Mouse (Mus musculus): ENCODE results near the gene Klf13. TPM values are rescaled to one million over a fixed set of nuclear protein-coding genes. Genes with fewer than 3 reads are reported as not detected.

Klf13 gene
- total and polyA plus RNA-seq, 3 experiments: 21.6 to 54.6 (median 50.0) TPM

- H3K27me3 ChIP-seq (ENCODE audit: control insufficient read depth, insufficient read depth, low read length): no peaks in the 10 kb centered on the region
- TF ChIP-seq EP300 (IDR thresholded peaks at IDR 0.05; ENCODE audit: insufficient read depth, low read depth, low read length): no peak
- TF ChIP-seq POLR2A (IDR thresholded peaks at IDR 0.05; ENCODE audit: insufficient read depth, low read depth, low read length): no peak
- no peak for TF ChIP-seq CTCF (IDR thresholded peaks at IDR 0.05)
- no peak overlapping the region for H3K27ac ChIP-seq
- H3K79me2 ChIP-seq (replicated peaks; ENCODE audit: control insufficient read depth, insufficient read depth, low read length): no peaks in the 10 kb centered on the region
- 71% methylated on average over 2 of the region's 2 CpGs for WGBS
- no peak overlapping the region for H3K4me3 ChIP-seq
- H3K9ac ChIP-seq (ENCODE audit: low read depth, low read length): no peak overlapping the region
- no peaks in the 10 kb centered on the region for H3K36me3 ChIP-seq (ENCODE audit: control insufficient read depth, insufficient read depth, low read length)
- DNase-seq: no peak
- intact Hi-C loops (cut with DNase I): no loop called here
- H3K4me1 ChIP-seq (ENCODE audit: control insufficient read depth, insufficient read depth, low read length): no peaks in the 10 kb centered on the region; the same call in 1 of the 2 replicates
These were observed 45.6 kb upstream of the Klf13 start for GRCm38 (mm10) chr7:63984329-63984728.

DNA sequence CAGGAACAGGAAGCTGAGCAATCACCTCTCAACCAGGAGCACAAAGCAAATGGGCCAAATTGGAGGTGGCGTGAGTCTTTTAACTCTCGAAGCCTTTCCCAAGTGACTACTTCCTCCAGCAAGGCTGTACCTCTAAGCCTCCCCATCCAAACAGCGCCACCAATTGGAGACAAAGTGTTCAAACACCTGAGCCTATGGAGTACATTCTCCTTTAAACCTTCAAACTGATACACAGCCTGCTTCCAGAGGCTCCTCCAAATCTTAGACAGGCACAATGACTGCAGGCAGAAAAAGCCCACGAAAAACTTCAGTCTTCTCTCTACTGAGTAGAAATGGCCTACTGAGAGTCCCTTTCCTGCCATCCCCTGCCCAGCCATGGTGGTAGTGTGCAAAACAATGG, 38.9 kb upstream of the Klf13 start:
- intact Hi-C loops (cut with DNase I): no loop called here
- Histone ChIP-seq H3K9ac (ENCODE audit: low read depth, low read length) (no peak overlapping the region), H3K27ac (no peak overlapping the region), H3K27me3 (ENCODE audit: control insufficient read depth, insufficient read depth, low read length) (no peaks in the 10 kb centered on the region), H3K4me3 (no peak overlapping the region), H3K79me2 (replicated peaks; ENCODE audit: control insufficient read depth, insufficient read depth, low read length) (no peaks in the 10 kb centered on the region), H3K4me1 (ENCODE audit: control insufficient read depth, insufficient read depth, low read length) (no peaks in the 10 kb centered on the region), H3K36me3 (ENCODE audit: control insufficient read depth, insufficient read depth, low read length) (no peaks in the 10 kb centered on the region)
- DNase-seq: no peak
- no peak for TF ChIP-seq EP300 (IDR thresholded peaks at IDR 0.05; ENCODE audit: insufficient read depth, low read depth, low read length)
- TF ChIP-seq POLR2A (IDR thresholded peaks at IDR 0.05; ENCODE audit: insufficient read depth, low read depth, low read length): no peak
- TF ChIP-seq CTCF (IDR thresholded peaks at IDR 0.05): no peak
- 79% methylated on average over 4 of the region's 4 CpGs for WGBS

GRCm38 (mm10) chr7:63970986-63971385, 32.3 kb upstream of the Klf13 start:
- intact Hi-C loops (cut with DNase I): no loop called here
- 68% methylated on average over 4 of the region's 4 CpGs for WGBS

GRCm38 (mm10) chr7:63969941-63970340, 31.2 kb upstream of the Klf13 start:
- TF ChIP-seq EP300 (IDR thresholded peaks at IDR 0.05; ENCODE audit: insufficient read depth, low read depth, low read length) (no peak), POLR2A (IDR thresholded peaks at IDR 0.05; ENCODE audit: insufficient read depth, low read depth, low read length) (no peak), CTCF (IDR thresholded peaks at IDR 0.05) (no peak)
- WGBS: 84% methylated on average over 3 of the region's 3 CpGs

More at GRCm38 (mm10) chr7:63970986-63971385, 32.3 kb upstream of the Klf13 start:
- no peak for DNase-seq
- Histone ChIP-seq H3K4me3 (no peak overlapping the region), H3K79me2 (replicated peaks; ENCODE audit: control insufficient read depth, insufficient read depth, low read length) (no peaks in the 10 kb centered on the region), H3K27me3 (ENCODE audit: control insufficient read depth, insufficient read depth, low read length) (no peaks in the 10 kb centered on the region), H3K27ac (no peak overlapping the region), H3K4me1 (ENCODE audit: control insufficient read depth, insufficient read depth, low read length) (no peaks in the 10 kb centered on the region), H3K9ac (ENCODE audit: low read depth, low read length) (no peak overlapping the region), H3K36me3 (ENCODE audit: control insufficient read depth, insufficient read depth, low read length) (no peaks in the 10 kb centered on the region)
- TF ChIP-seq EP300 (IDR thresholded peaks at IDR 0.05; ENCODE audit: insufficient read depth, low read depth, low read length) (no peak), CTCF (IDR thresholded peaks at IDR 0.05) (no peak), POLR2A (IDR thresholded peaks at IDR 0.05; ENCODE audit: insufficient read depth, low read depth, low read length) (no peak)

DNA sequence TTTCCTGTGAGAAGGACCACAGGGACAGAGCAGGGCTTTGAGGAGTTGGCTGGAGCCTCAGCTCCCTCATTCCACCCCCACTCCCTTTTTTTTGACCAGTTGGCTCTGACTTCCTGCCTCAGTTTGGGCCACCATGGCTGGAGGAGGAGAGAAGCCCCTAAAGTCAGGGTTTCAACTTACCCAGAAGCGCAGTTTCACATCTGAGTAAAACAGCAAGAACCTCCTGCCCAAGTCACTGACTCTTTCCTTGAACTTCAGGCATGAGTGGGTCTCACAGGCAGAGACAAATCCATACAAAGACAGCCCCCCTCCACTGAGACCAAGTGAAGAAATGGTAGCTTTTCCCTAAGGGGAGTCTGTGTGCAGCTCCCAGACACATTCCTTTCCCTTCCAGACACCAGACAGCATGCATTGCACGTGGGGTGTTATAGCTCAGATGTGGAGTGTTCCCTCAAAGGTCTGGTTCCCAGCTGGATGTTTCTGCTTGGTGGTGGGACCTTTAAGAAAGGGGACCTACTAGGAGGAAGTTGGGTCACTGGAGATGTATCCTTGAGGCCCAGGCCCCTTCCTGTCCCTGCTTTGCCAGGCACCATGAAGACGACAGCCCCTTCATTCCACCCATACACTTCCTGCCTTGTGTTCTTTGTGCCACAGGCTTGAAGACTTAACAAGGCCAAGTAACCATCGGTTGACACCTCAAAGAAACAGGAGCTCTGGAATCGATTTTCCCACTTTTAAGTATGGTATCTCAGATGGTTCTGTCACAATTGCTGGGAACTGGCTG, 27.1 kb upstream of the Klf13 start:
- intact Hi-C loops (cut with DNase I): no loop called here
- Histone ChIP-seq H3K27ac (peak overlapping the region; percentile 15; the same call in 1 of the 2 replicates), H3K36me3 (ENCODE audit: control insufficient read depth, insufficient read depth, low read length) (no peaks in the 10 kb centered on the region), H3K4me3 (no peak overlapping the region), H3K4me1 (ENCODE audit: control insufficient read depth, insufficient read depth, low read length) (peaks cover 5% of the 10 kb centered on the region), H3K27me3 (ENCODE audit: control insufficient read depth, insufficient read depth, low read length) (no peaks in the 10 kb centered on the region), H3K9ac (ENCODE audit: low read depth, low read length) (no peak overlapping the region), H3K79me2 (replicated peaks; ENCODE audit: control insufficient read depth, insufficient read depth, low read length) (no peaks in the 10 kb centered on the region)
- WGBS: 63% methylated on average over 5 of the region's 5 CpGs
- DNase-seq: no peak
- TF ChIP-seq POLR2A (IDR thresholded peaks at IDR 0.05; ENCODE audit: insufficient read depth, low read depth, low read length) (no peak), CTCF (IDR thresholded peaks at IDR 0.05) (no peak), EP300 (IDR thresholded peaks at IDR 0.05; ENCODE audit: insufficient read depth, low read depth, low read length) (no peak)

More at GRCm38 (mm10) chr7:63969941-63970340, 31.2 kb upstream of the Klf13 start:
- H3K27me3 ChIP-seq (ENCODE audit: control insufficient read depth, insufficient read depth, low read length): no peaks in the 10 kb centered on the region
- peaks cover 5% of the 10 kb centered on the region for H3K4me1 ChIP-seq (ENCODE audit: control insufficient read depth, insufficient read depth, low read length)
- no peaks in the 10 kb centered on the region for H3K36me3 ChIP-seq (ENCODE audit: control insufficient read depth, insufficient read depth, low read length)
- H3K9ac ChIP-seq (ENCODE audit: low read depth, low read length): no peak overlapping the region
- intact Hi-C loops (cut with DNase I): no loop called here
- H3K79me2 ChIP-seq (replicated peaks; ENCODE audit: control insufficient read depth, insufficient read depth, low read length): no peaks in the 10 kb centered on the region
- no peak overlapping the region for H3K4me3 ChIP-seq
- DNase-seq: no peak
- no peak overlapping the region for H3K27ac ChIP-seq

DNA sequence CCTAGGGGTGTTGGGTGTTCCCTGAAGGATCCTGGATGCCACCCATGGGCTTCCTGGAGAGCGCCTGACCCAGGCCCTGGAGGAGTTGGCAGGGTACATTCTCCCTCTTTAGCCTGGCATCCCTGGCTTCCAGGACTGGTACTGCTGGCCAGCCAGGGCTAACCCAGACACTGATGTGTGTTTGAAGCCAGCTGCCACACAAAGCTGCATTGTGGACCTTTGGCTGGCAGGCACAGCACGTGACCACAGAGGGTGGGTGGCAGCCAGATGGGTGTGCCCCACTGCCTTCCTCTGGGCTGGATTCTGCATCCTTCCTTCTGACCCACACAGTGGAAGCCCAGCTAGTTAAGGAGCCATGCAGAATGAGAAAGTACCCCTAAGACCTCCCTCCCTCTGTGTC, 26.4 kb upstream of the Klf13 start:
- WGBS: 25% methylated on average over 2 of the region's 2 CpGs
- intact Hi-C loops (cut with DNase I): no loop called here
- TF ChIP-seq CTCF (IDR thresholded peaks at IDR 0.05) (peak; percentile 75), EP300 (IDR thresholded peaks at IDR 0.05; ENCODE audit: insufficient read depth, low read depth, low read length) (0 out of 2 replicates have a peak, but pooled peaks have one; percentile 61), POLR2A (IDR thresholded peaks at IDR 0.05; ENCODE audit: insufficient read depth, low read depth, low read length) (no peak)

More for the DNA sequence above, 26.4 kb upstream of the Klf13 start:
- DNase-seq: peak; percentile 65 to 85
- Histone ChIP-seq H3K36me3 (ENCODE audit: control insufficient read depth, insufficient read depth, low read length) (no peaks in the 10 kb centered on the region), H3K4me1 (ENCODE audit: control insufficient read depth, insufficient read depth, low read length) (peaks cover 5% of the 10 kb centered on the region), H3K79me2 (replicated peaks; ENCODE audit: control insufficient read depth, insufficient read depth, low read length) (no peaks in the 10 kb centered on the region), H3K27ac (peak overlapping the region; percentile 15; the same call in 1 of the 2 replicates), H3K27me3 (ENCODE audit: control insufficient read depth, insufficient read depth, low read length) (no peaks in the 10 kb centered on the region), H3K4me3 (no peak overlapping the region), H3K9ac (ENCODE audit: low read depth, low read length) (no peak overlapping the region)
